Mouse (Mus musculus): ENCODE measurements around the gene Gm10031. TPM values are rescaled to one million over a fixed set of nuclear protein-coding genes. Genes with fewer than 3 reads are reported as not detected.

Gene Gm10031
- polyA plus RNA-seq, 1 experiment from 2014 or later: 0.82 TPM

DNA sequence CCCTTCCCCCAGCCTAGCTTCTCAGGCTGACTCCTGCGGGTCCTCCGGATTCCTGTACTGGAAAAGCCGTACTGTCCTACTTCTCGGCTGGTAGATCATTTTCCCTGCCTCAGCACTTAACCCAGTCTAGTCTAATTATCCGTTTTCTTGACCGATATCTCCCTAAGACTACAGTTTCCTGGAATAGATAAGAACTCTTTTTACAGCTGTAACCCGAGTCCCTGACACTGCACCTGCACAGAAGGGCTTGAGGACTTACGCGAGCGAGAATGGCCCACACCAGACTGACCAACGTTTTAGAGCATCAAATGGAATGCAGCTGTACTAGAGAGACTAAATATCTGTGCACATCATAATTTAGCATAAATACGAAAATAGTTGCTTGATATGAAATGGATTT lies 20.2 kb downstream of the Gm10031 start:
- 15% methylated on average over 12 of the region's 12 CpGs for WGBS
- no peak overlapping the region for H3K9ac ChIP-seq (ENCODE audit: low read length)
- no peak overlapping the region; a peak in 1 of 4 replicates for H3K4me3 ChIP-seq (ENCODE audit: control insufficient read depth in 1 of 2, insufficient read depth in 1 of 2, low read depth in 1 of 2, low read length in 2 of 2)
- no peaks in the 10 kb centered on the region for H3K36me3 ChIP-seq (ENCODE audit: control insufficient read depth, insufficient read depth, low read length)
- no peaks in the 10 kb centered on the region for H3K9me3 ChIP-seq (ENCODE audit: control insufficient read depth, low read length)
- peak overlapping the region; percentile 45 for H3K4me2 ChIP-seq (ENCODE audit: low read length)
- no peaks in the 10 kb centered on the region for H3K4me1 ChIP-seq (ENCODE audit: control insufficient read depth in 2 of 2, insufficient read depth in 2 of 2, low read length in 2 of 2)
- H3K27me3 ChIP-seq (ENCODE audit: control insufficient read depth, insufficient read depth, low read length): no peaks in the 10 kb centered on the region
- no peak overlapping the region for H3K27ac ChIP-seq (replicated peaks in 1 of 2; ENCODE audit: control insufficient read depth in 1 of 2, insufficient read depth in 1 of 2, low read depth in 2 of 2, low read length in 2 of 2)
- ATAC-seq (ENCODE audit: insufficient number of reproducible peaks, insufficient read depth, low FRiP score, low read depth): no peak

DNA sequence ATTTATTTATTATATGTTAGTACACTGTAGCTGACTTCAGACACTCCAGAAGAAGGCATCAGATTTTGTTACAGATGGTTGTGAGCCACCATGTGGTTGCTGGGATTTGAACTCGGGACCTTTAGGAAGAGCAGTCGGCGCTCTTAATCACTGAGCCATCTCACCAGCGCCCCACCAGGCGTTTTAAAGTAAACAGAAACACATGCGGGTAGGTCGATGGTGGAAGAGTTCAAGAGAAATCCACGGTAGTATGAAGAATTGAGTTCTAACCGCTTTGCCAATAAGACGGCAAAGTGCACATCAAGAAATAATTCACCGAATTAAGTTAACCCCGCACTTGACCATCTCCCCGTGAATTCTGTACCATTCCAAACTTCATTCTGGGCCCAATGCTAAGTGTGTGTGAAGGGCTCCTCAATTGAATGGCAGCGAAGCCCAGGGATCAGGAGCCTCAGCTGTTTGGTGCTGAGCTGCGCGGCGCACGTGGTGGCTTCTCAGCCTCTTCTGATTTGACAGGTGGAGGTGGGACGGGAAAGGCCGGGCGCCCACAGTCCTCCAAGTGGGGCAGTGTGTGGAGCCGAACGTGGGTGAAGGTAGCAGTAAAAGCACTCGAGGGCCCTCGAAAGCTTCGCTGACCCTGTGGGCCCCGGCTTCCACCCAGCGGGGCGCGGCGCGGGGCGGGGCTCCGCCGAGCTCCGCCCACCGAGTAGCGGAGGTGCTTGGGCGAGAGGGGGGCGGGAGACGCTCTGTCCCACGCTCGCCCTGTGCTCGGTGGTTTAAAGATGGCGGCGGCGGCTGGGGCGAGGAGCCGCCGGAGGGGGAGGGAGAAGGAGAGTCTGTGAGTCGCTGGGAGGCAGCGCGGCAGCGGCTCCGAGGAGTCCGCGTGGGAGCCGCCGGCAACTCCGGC lies 34.5 kb downstream of the Gm10031 start, which contains the start of gene Abl2:
Gene Abl2, plus strand, starts transcription at position 763 of the 907 bp plus-strand sequence.
- no peaks in the 10 kb centered on the region for H3K4me1 ChIP-seq (ENCODE audit: control insufficient read depth in 2 of 2, insufficient read depth in 2 of 2, low read length in 2 of 2)
- H3K4me3 ChIP-seq (ENCODE audit: control insufficient read depth in 1 of 2, insufficient read depth in 1 of 2, low read depth in 1 of 2, low read length in 2 of 2): peak within 1 kb of the TSS; percentile 85 to 99
- no peaks in the 10 kb centered on the region for H3K36me3 ChIP-seq (ENCODE audit: control insufficient read depth, insufficient read depth, low read length)
- ATAC-seq (ENCODE audit: insufficient number of reproducible peaks, insufficient read depth, low FRiP score, low read depth): peak; percentile 94
- H3K9me3 ChIP-seq (ENCODE audit: control insufficient read depth, low read length): no peaks in the 10 kb centered on the region
- H3K27ac ChIP-seq (replicated peaks in 1 of 2; ENCODE audit: control insufficient read depth in 1 of 2, insufficient read depth in 1 of 2, low read depth in 2 of 2, low read length in 2 of 2): peak within 1 kb of the TSS; percentile 72 to 91
- no peaks in the 10 kb centered on the region for H3K27me3 ChIP-seq (ENCODE audit: control insufficient read depth, insufficient read depth, low read length)
- WGBS: 9% methylated on average over 59 of the region's 60 CpGs
- H3K9ac ChIP-seq (ENCODE audit: low read length): peak within 1 kb of the TSS; percentile 99
- peak within 1 kb of the TSS; percentile 85 for H3K4me2 ChIP-seq (ENCODE audit: low read length)

DNA sequence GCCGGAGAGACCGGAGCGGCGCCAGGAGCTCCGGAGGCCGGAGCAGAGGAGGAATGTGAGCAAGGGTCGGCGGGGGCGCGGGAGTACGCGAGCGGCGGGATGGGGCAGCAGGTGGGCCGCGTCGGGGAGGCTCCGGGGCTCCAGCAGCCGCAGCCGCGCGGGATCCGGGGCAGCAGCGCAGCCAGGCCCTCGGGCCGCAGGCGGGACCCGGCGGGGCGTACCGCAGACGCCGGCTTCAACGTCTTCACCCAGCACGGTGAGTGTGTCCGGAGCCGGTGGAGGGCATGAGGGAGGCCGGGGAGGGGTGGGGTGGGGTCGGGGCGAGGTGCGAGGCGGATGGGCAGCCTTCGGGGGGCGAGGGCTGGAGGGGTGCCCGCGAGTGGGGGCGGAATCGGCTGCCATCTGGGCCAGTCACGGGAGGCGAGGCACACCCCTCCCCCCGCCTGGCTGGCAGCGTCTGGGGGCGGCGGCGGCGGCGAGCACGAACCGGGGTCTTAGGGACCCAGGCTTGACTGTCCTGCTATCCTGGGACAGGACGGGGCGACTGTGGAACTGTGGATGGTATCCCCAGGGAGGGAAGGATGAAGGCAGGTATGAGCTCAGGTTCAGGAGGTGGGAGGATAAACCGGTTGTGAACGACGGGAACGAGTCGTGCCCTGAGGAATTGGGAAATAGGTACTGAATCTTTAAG lies 35.3 kb downstream of the Gm10031 start:
- peak; percentile 56 for ATAC-seq (ENCODE audit: insufficient number of reproducible peaks, insufficient read depth, low FRiP score, low read depth)
- peak overlapping the region; percentile 85 to 99 for H3K4me3 ChIP-seq (ENCODE audit: control insufficient read depth in 1 of 2, insufficient read depth in 1 of 2, low read depth in 1 of 2, low read length in 2 of 2)
- H3K9ac ChIP-seq (ENCODE audit: low read length): peak overlapping the region; percentile 99
- no peaks in the 10 kb centered on the region for H3K36me3 ChIP-seq (ENCODE audit: control insufficient read depth, insufficient read depth, low read length)
- under 1% methylated on average over 56 of the region's 66 CpGs for WGBS
- H3K27ac ChIP-seq (replicated peaks in 1 of 2; ENCODE audit: control insufficient read depth in 1 of 2, insufficient read depth in 1 of 2, low read depth in 2 of 2, low read length in 2 of 2): peak overlapping the region; percentile 72 to 91
- no peaks in the 10 kb centered on the region for H3K27me3 ChIP-seq (ENCODE audit: control insufficient read depth, insufficient read depth, low read length)
- peak overlapping the region; percentile 85 for H3K4me2 ChIP-seq (ENCODE audit: low read length)
- H3K9me3 ChIP-seq (ENCODE audit: control insufficient read depth, low read length): no peaks in the 10 kb centered on the region
- H3K4me1 ChIP-seq (ENCODE audit: control insufficient read depth in 2 of 2, insufficient read depth in 2 of 2, low read length in 2 of 2): no peaks in the 10 kb centered on the region

DNA sequence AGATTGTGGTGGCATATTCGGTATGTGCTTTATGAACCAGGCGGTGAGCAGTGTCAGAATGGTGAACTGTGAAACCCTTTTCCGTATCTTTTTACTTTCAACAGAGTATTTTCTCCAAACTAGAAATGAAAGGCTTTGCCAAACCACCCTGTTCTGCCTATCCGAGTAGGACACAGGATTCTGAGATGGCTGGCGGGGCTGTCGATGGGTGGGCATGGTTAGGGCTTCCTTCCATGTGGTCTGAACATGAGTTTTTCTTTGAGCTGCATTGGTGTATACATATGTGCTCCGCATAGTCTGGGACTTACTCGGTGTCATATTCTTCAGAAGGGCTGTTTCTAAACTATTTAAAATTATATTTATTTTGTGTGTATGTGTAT lies 35.8 kb downstream of the Gm10031 start:
- Histone ChIP-seq H3K27ac (replicated peaks in 1 of 2; ENCODE audit: control insufficient read depth in 1 of 2, insufficient read depth in 1 of 2, low read depth in 2 of 2, low read length in 2 of 2) (peak overlapping the region; percentile 53 to 91; a peak in 2 of 4 replicates), H3K27me3 (ENCODE audit: control insufficient read depth, insufficient read depth, low read length) (no peaks in the 10 kb centered on the region), H3K4me2 (ENCODE audit: low read length) (peak overlapping the region; percentile 85), H3K9me3 (ENCODE audit: control insufficient read depth, low read length) (no peaks in the 10 kb centered on the region), H3K36me3 (ENCODE audit: control insufficient read depth, insufficient read depth, low read length) (no peaks in the 10 kb centered on the region), H3K9ac (ENCODE audit: low read length) (peak overlapping the region; percentile 99), H3K4me3 (ENCODE audit: control insufficient read depth in 1 of 2, insufficient read depth in 1 of 2, low read depth in 1 of 2, low read length in 2 of 2) (peak overlapping the region; percentile 85 to 99), H3K4me1 (ENCODE audit: control insufficient read depth in 2 of 2, insufficient read depth in 2 of 2, low read length in 2 of 2) (no peaks in the 10 kb centered on the region)
- 17% methylated on average over 8 of the region's 8 CpGs for WGBS
- no peak for ATAC-seq (ENCODE audit: insufficient number of reproducible peaks, insufficient read depth, low FRiP score, low read depth)

DNA sequence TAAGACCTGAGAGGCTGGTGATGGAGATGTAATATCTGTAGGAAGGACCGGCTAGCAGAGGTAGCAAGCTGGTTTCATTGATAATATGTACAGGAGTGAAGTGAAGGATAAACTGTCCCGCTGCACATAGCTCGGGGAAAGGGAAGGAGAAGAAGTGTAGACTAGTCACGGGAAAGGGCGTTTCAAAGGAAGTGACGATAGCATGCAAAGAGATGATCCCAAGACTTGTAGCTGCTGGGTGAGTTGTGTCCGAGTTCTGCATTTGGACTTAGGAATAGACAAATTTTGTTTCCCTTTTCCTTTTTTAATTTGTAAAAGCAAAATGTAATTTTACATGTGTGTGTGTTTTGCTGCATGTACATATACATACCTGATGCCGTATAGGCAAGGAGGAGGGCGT lies 36.7 kb downstream of the Gm10031 start:
- Histone ChIP-seq H3K9ac (ENCODE audit: low read length) (0 out of 2 replicates have a peak overlapping the region, but pooled peaks have one; percentile 3), H3K4me3 (ENCODE audit: control insufficient read depth in 1 of 2, insufficient read depth in 1 of 2, low read depth in 1 of 2, low read length in 2 of 2) (no peak overlapping the region; a peak in 1 of 4 replicates), H3K27ac (replicated peaks in 1 of 2; ENCODE audit: control insufficient read depth in 1 of 2, insufficient read depth in 1 of 2, low read depth in 2 of 2, low read length in 2 of 2) (no peak overlapping the region), H3K27me3 (ENCODE audit: control insufficient read depth, insufficient read depth, low read length) (no peaks in the 10 kb centered on the region), H3K9me3 (ENCODE audit: control insufficient read depth, low read length) (no peaks in the 10 kb centered on the region), H3K4me1 (ENCODE audit: control insufficient read depth in 2 of 2, insufficient read depth in 2 of 2, low read length in 2 of 2) (no peaks in the 10 kb centered on the region), H3K4me2 (ENCODE audit: low read length) (peak overlapping the region; percentile 85), H3K36me3 (ENCODE audit: control insufficient read depth, insufficient read depth, low read length) (peaks cover 4% of the 10 kb centered on the region; the same call in 1 of the 2 replicates)
- WGBS: 81% methylated on average over 9 of the region's 9 CpGs
- no peak for ATAC-seq (ENCODE audit: insufficient number of reproducible peaks, insufficient read depth, low FRiP score, low read depth)

DNA sequence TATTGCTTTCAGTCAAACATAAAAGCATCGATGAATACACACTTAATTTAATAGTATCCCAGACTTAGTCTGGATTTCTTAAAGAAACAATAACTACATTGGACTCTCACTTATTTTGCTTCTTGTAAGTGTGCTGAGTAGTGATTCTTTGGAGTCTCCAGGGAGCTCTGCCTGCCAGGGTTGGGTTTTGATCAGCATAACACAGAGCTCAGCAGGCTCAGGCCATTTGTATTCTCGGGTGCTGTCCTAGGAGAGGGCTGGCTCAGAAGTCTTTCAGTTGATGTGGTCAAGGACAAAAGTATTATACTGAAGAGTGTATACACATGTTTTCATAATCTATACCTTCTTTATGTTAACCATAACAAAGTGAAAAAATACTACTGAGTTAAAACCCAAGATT lies 41.5 kb downstream of the Gm10031 start:
- 76% methylated on average over 2 of the region's 2 CpGs for WGBS
- Histone ChIP-seq H3K27ac (replicated peaks in 1 of 2; ENCODE audit: control insufficient read depth in 1 of 2, insufficient read depth in 1 of 2, low read depth in 2 of 2, low read length in 2 of 2) (no peak overlapping the region; a peak in 1 of 4 replicates), H3K4me3 (ENCODE audit: control insufficient read depth in 1 of 2, insufficient read depth in 1 of 2, low read depth in 1 of 2, low read length in 2 of 2) (no peak overlapping the region), H3K27me3 (ENCODE audit: control insufficient read depth, insufficient read depth, low read length) (no peaks in the 10 kb centered on the region), H3K36me3 (ENCODE audit: control insufficient read depth, insufficient read depth, low read length) (peaks cover 4% of the 10 kb centered on the region; the same call in 1 of the 2 replicates), H3K9ac (ENCODE audit: low read length) (no peak overlapping the region), H3K4me2 (ENCODE audit: low read length) (no peak overlapping the region), H3K9me3 (ENCODE audit: control insufficient read depth, low read length) (no peaks in the 10 kb centered on the region), H3K4me1 (ENCODE audit: control insufficient read depth in 2 of 2, insufficient read depth in 2 of 2, low read length in 2 of 2) (no peaks in the 10 kb centered on the region; a peak in 1 of 4 replicates)
- ATAC-seq (ENCODE audit: insufficient number of reproducible peaks, insufficient read depth, low FRiP score, low read depth): no peak

DNA sequence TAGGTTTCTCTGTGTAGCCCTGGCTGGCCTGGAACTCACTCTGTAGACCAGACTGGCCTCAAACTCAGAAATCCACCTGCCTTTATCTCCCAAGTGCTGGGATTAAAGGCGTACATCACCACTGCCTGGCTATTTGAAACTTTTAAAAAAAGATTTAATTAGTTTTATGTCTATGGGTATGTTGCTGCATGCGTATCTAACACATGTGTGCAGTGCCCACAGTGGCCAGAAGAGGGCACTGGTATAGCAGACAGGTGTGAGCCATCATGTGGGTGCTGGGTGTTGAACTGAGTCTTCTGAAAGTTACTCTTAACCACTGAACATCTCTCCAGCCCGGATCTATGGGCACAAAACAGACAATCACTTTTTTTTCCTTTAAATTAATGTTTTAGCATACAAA lies 42.3 kb downstream of the Gm10031 start:
- H3K27ac ChIP-seq (replicated peaks in 1 of 2; ENCODE audit: control insufficient read depth in 1 of 2, insufficient read depth in 1 of 2, low read depth in 2 of 2, low read length in 2 of 2): no peak overlapping the region
- peaks cover 4% of the 10 kb centered on the region; the same call in 1 of the 2 replicates for H3K36me3 ChIP-seq (ENCODE audit: control insufficient read depth, insufficient read depth, low read length)
- no peaks in the 10 kb centered on the region for H3K9me3 ChIP-seq (ENCODE audit: control insufficient read depth, low read length)
- no peak overlapping the region for H3K9ac ChIP-seq (ENCODE audit: low read length)
- no peak overlapping the region for H3K4me2 ChIP-seq (ENCODE audit: low read length)
- no peaks in the 10 kb centered on the region for H3K27me3 ChIP-seq (ENCODE audit: control insufficient read depth, insufficient read depth, low read length)
- no peaks in the 10 kb centered on the region; a peak in 1 of 4 replicates for H3K4me1 ChIP-seq (ENCODE audit: control insufficient read depth in 2 of 2, insufficient read depth in 2 of 2, low read length in 2 of 2)
- H3K4me3 ChIP-seq (ENCODE audit: control insufficient read depth in 1 of 2, insufficient read depth in 1 of 2, low read depth in 1 of 2, low read length in 2 of 2): no peak overlapping the region
- WGBS: 97% methylated on average over 3 of the region's 3 CpGs
- no peak for ATAC-seq (ENCODE audit: insufficient number of reproducible peaks, insufficient read depth, low FRiP score, low read depth)

All from heart, embryonic 14.5 days (tissue).